Mouse (Mus musculus) thymus, adult 18-20 months (tissue): Measurements from ENCODE around the gene Olfml2b.

Source experiments
- DNase-seq, 2 experiments: peaks; one replicate each; pipeline ENCODE4 v3.0.0; 2022; ENCODE audit warnings: mixed read lengths in 2 of 2

The Olfml2b gene

DNA sequence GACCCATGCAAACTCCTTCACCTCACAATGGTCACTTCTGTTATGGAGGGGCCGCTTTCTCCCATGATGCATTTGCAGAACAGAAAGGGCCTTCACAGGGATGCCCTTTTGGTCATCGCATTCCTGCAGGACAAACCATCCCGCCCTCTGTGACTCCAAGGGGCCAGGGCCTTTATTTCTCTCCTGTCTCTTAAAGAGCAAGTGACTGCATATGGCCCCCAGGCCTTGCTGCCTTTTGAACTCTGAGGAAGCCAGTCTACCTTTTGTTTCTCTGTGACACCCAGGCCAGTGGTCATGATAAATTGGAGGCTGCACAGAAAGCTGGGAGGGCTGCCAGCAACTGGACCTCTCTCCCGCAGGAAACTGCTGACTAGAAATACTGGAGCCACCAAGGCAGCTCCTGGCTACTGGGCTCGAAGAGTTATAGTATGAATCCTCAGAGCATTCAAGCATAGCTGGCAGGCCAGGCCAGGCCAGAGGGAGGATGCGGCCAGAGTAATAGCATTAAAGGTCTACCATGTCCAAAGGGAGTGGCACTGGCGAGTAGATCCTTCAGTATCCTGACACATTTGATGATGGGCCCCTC, 53.5 kb downstream of the Olfml2b start:
- DNase-seq = no peak

DNA sequence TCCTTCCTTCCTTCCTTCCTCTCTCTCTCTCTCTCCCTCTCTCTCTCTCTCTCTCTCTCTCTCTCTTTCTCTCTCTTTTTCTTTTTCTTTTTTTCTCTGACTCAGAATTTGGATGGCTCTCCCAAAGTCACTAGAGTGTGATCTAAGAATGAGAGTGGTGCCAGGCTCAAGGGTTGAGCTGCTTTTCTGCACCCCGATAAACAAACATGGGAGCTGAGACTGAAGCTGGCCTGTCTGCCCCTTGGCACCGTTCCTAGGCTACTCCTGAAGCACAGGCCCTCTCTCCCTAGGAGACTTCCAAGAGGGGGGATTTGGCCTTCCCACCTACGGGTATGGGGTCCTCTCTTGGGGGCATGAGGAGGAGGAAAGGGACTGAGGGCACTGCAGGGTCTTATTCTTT, 54.4 kb downstream of the Olfml2b start:
- DNase-seq = no peak

- no peak for DNase-seq
These were observed 55.2 kb downstream of the Olfml2b start for GRCm38 (mm10) chr1:170699553-170699952.

- no peak for DNase-seq
These were observed 56.2 kb downstream of the Olfml2b start for GRCm38 (mm10) chr1:170700496-170701027.

DNA sequence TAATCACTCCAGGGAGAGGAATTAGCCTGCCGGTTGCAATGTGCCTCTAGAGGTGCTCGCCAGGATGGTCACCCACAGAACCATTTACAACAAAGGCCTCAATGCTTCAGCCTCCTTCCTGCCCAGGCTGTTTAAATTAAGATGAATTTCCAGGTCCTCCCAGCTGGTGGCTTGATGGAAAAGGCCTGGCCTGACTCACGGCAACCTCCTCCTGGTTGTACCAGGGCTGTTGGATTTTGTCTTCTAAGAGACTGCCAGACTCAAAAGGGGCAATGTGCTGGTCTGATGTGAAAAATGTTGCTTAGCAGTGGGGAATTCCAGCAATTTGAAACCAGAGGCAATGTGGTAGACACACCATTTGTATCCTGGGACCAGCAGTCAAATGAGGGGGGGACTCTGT, 56.8 kb downstream of the Olfml2b start:
- DNase-seq = no peak

GRCm38 (mm10) chr1:170701582-170701981, 57.2 kb downstream of the Olfml2b start:
- DNase-seq = no peak

DNA sequence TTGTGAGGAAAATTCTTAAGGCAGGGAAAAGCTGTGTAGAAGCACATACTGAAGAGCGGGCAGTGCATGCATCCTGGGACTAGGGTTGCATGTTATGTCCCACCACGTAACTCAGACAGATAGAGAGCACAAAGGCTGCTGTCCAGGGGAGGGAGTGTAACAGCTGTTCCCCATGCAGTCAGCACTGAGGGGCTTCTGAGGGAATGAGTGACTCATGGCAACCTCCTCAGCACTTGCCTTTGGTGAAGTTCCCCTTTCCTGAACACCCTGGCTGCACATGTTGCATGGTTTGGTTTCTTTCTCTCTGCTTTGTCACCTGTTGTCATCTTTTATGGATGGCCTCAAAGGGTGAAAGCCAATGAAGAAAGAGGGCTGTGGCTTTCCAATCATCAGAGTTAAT, 57.9 kb downstream of the Olfml2b start:
- DNase-seq = no peak

DNA sequence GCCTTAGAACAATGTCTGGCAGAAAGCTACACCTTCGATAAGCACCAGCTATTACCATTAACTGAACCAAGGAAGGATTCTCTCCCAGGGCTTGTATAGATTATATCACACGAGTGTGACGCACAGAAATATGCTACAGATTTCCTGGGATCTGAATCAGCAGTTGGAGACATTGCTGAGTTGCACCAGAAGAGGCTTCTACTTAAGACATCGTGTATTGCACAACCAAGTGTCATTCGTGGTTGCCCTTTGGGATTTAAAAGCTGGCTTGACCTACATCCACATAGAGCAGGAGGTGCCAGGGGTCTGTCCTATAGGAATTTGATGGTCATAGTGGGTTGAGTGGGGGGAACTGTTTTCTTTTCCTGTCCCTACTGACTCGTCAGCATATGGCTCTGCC, 58.6 kb downstream of the Olfml2b start:
- no peak for DNase-seq

- DNase-seq = no peak
These were observed 59.8 kb downstream of the Olfml2b start for GRCm38 (mm10) chr1:170704103-170704502.

GRCm38 (mm10) chr1:170704911-170705594, 60.7 kb downstream of the Olfml2b start:
- DNase-seq = no peak

- DNase-seq = no peak
These were observed 61.7 kb downstream of the Olfml2b start for GRCm38 (mm10) chr1:170706046-170706445.

DNA sequence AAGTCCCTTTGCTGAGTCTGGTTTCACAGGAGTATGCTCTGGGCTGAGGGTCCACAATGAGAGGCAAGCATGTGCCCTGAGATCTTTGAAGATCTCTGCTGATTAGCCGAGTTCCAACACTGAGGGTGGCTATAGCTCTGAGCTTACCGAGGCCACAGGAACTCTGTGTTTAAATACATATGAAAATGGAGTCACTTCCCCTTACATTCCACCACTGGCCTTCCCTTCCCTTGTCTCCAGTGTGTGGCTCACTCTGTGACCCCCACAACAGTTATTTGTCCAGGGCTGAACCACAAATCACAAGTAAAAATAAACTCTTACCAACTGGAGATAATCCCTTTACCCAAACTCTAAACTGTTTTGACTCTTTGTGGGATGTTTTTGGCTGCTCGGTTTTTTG, 64.7 kb downstream of the Olfml2b start:
- DNase-seq = no peak

GRCm38 (mm10) chr1:170709481-170709880, 65.1 kb downstream of the Olfml2b start:
- DNase-seq = peak; percentile 24 to 27

DNA sequence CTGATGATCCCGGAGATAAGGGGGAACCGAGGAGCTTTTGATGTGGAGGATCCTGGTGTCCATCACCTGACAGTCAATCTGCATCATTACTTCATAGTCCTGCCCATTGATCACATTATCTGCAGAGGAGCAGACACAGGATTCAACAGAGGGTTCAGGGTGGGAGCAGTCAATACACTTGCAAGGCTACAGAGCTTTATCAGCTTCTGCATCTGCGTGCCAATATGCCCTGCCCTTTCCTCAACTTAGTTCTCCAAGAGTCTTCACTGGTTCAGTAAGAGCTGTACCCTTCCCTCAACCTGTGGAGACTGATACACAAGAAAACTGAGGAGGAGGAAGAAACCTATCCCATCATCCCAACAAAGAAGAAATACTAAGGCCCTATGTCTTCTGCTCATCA, 65.6 kb downstream of the Olfml2b start:
- no peak for DNase-seq

DNA sequence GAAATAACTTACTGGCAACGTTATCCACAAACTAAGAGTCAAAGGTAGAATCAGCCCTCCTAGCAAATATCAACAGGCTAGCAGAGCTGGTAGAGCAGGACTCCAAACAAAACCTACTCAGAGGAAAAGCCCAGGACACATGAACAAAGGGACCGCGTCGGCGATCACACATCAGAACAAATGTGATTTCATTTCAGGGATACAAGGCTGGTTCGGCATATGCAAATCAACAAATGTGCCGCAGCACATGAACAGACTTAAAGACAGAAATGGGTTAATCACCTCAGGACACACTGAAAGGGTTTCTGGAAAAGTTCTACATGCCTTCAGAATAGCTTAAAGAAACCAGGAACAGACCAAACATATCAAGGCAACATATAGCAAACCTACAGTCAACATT, 67.4 kb downstream of the Olfml2b start:
- no peak for DNase-seq

DNA sequence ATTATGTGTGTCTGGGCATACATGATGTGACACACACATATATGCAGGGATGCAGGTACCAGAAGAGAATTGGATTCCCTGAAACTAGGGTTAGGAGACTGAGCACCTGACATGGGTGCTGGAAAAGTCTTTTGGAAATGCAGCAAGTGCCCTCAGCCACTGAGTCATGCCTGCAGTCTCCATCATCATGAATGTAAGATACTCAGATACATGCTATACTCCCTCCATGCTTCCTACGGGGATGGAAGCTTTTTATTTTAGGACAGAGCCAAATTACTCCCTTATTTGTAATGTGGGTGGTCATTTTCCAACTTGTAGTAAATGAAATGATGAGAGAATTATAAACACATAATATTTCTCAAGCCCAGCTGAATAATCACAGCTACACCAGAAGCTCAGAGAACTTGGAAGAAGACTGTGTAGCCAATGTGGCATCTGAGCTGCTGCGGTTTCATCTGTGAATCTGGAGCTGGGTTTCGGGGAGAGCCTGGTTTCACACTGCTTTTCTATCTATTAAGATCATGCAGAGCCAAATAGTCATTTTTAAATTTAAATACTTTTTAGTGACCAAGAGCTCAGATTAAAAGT, 73.0 kb downstream of the Olfml2b start:
- DNase-seq = no peak

GRCm38 (mm10) chr1:170718133-170718810, 73.9 kb downstream of the Olfml2b start:
- DNase-seq = no peak

- no peak for DNase-seq
These were observed 77.2 kb downstream of the Olfml2b start for GRCm38 (mm10) chr1:170721560-170721959.

DNA sequence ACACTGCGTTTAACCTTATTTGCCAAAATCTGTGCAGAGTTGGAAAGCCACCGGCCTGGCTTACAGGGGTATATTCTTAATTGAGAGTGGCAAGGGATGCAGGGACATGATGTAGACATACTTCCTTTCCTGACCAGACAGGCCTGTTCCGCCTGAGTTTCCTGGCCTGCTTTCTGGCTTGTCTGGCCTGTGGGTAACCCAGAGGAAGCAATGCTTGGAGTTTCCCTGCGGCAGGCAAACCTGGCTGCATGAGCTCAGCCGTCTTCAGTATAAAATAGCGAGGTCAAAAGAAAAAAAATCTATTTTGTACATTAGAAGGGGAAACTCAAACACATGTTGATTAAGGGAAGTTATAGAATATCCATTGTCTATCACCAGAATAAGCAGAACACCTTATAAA, 84.2 kb downstream of the Olfml2b start:
- DNase-seq = no peak

GRCm38 (mm10) chr1:170729267-170729962, 85.1 kb downstream of the Olfml2b start:
- DNase-seq = no peak

- no peak for DNase-seq
These were observed 87.7 kb downstream of the Olfml2b start for GRCm38 (mm10) chr1:170731865-170732595.
